In the genomic region with DNA sequence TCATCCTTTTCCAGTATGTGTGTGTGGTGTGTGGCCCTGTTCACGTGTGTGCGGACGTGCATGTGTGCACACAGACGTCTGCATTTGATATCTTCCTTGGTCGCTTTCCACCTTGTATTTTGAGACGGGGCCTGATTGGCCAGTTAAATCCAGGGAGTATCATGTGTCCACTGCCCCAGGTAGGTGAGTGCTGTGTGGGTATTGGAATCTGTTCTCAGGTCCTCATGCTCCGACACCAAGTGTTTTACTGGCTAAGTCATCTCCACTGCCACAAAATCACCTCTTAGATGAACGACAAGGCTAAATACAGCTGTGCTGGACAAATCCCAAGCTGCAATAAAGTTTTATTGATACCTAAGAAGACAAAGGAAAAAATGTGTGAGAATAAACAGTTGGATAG, we compare ENCODE assay signal across 16 mouse cellular contexts.
"Had no signal": no experiment of that assay in that cellular context is flagged by ENCODE, and none has a peak within 500 bp of the region (broad histone marks: within the 10 kb centered on the region; RNA-seq: fewer than 3 reads in every experiment).

No protein-coding gene starts in this region.

- H3K27me3 ChIP-seq: lung, embryonic 15.5 days; megakaryocyte, embryonic 14.5 days; midbrain, embryonic 13.5 days; midbrain, embryonic 15.5 days; neural tube, embryonic 12.5 days; stomach, embryonic 15.5 days had no signal

- H3K27ac ChIP-seq: lung, embryonic 15.5 days; macrophage; midbrain, embryonic 13.5 days; midbrain, embryonic 15.5 days; neural tube, embryonic 12.5 days; stomach, embryonic 15.5 days; stomach, postnatal 0 days had no signal

- H3K4me1 ChIP-seq: lung, embryonic 15.5 days; megakaryocyte, embryonic 14.5 days; midbrain, embryonic 15.5 days; stomach, embryonic 15.5 days had no signal

- ATAC-seq: lung, postnatal 0 days; midbrain, embryonic 13.5 days; midbrain, embryonic 15.5 days had no signal

- H3K9ac ChIP-seq: lung, embryonic 15.5 days; midbrain, embryonic 13.5 days; midbrain, embryonic 15.5 days; neural tube, embryonic 12.5 days; stomach, embryonic 15.5 days had no signal

- H3K4me2 ChIP-seq: lung, embryonic 15.5 days; midbrain, embryonic 11.5 days; midbrain, embryonic 13.5 days; midbrain, embryonic 15.5 days; neural tube, embryonic 12.5 days; stomach, embryonic 15.5 days had no signal

- DNase-seq: lung, adult 2 months; lung, postnatal 14 days; lung, postnatal 36 days; right cerebral cortex, postnatal 14 days; thymus, adult 2 months; thymus, postnatal 25 days had no signal

- H3K36me3 ChIP-seq: lung, embryonic 15.5 days; midbrain, embryonic 13.5 days; midbrain, embryonic 15.5 days; neural tube, embryonic 12.5 days; stomach, embryonic 15.5 days had no signal

- H3K4me3 ChIP-seq: lung, embryonic 15.5 days; megakaryocyte, embryonic 14.5 days; midbrain, embryonic 13.5 days; midbrain, embryonic 15.5 days; neural tube, embryonic 12.5 days; stomach, embryonic 15.5 days had no signal

- H3K9me3 ChIP-seq: lung, embryonic 15.5 days; megakaryocyte, embryonic 14.5 days; midbrain, embryonic 13.5 days; midbrain, embryonic 15.5 days; neural tube, embryonic 12.5 days; stomach, embryonic 15.5 days had no signal
